Mouse (Mus musculus) ES-E14 (cell line): Measurements from ENCODE around the gene Igfals. TPM values are rescaled to one million over a fixed set of nuclear protein-coding genes. Genes with fewer than 3 reads are reported as not detected.

Experiments
- DNase-seq: peaks from one replicate; pipeline ENCODE4 v3.0.0-alpha.2; 2013; ENCODE audit warnings: low read depth, low spot score
- H3K27ac ChIP-seq: 2 replicates; pipeline ENCODE4 v1.5.1; 2012; ENCODE audit warnings: low read depth, mild to moderate bottlenecking, low read length, moderate library complexity, mixed read lengths; ENCODE audit not compliant: poor library complexity, insufficient read depth, severe bottlenecking
- H3K36me3 ChIP-seq: 2 replicates; pipeline ENCODE4 v1.6.1; 2012; ENCODE audit warnings: mild to moderate bottlenecking, low read length, moderate library complexity, mixed read lengths; ENCODE audit not compliant: control insufficient read depth, poor library complexity, insufficient read depth, severe bottlenecking
- H3K4me1 ChIP-seq, 2 experiments: fragments of 150-350 bp in 1 of 2; sonication (generic) in 1 of 2; 2 replicates each; pipeline ENCODE4 v1.6.1; 2012; ENCODE audit warnings: low read length in 2 of 2, mild to moderate bottlenecking in 1 of 2, mixed read lengths in 1 of 2; ENCODE audit not compliant: control insufficient read depth in 2 of 2, insufficient read depth in 2 of 2, poor library complexity in 1 of 2
- H3K4me3 ChIP-seq, 2 experiments: fragments of 150-350 bp in 1 of 2; sonication (generic) in 1 of 2; 2 replicates each; pipeline ENCODE4 v1.5.1; 2012; ENCODE audit warnings: low read length in 2 of 2, low read depth in 1 of 2, mild to moderate bottlenecking in 1 of 2, mixed read lengths in 1 of 2; ENCODE audit not compliant: insufficient read depth in 1 of 2, poor library complexity in 1 of 2, severe bottlenecking in 1 of 2
- H3K9ac ChIP-seq: 2 replicates; pipeline ENCODE4 v1.6.1; 2012; ENCODE audit warnings: low read depth, mild to moderate bottlenecking, low read length, mixed read lengths; ENCODE audit not compliant: poor library complexity, insufficient read depth, severe bottlenecking
- H3K9me3 ChIP-seq: fragments of 150-350 bp; sonication (generic); 2 replicates; pipeline ENCODE4 v1.6.1; 2012; ENCODE audit warnings: low read depth, mild to moderate bottlenecking, low read length; ENCODE audit not compliant: control insufficient read depth, insufficient read depth
- CHD2 ChIP-seq: IDR thresholded peaks from 2 replicates; pipeline ENCODE4 v1.6.1; 2014; ENCODE audit warnings: mild to moderate bottlenecking, low read depth, low read length, inconsistent platforms
- HCFC1 ChIP-seq: IDR thresholded peaks from 2 replicates; pipeline ENCODE4 v1.6.1; 2012; ENCODE audit warnings: low read length, inconsistent platforms, borderline replicate concordance; ENCODE audit not compliant: insufficient read depth
- MAFK ChIP-seq: IDR thresholded peaks from 2 replicates; pipeline ENCODE4 v1.6.1; 2014; ENCODE audit warnings: mild to moderate bottlenecking, low read depth, low read length, inconsistent platforms; ENCODE audit not compliant: insufficient read depth
- ZC3H11A ChIP-seq: IDR thresholded peaks from 2 replicates; pipeline ENCODE4 v1.6.1; 2012; ENCODE audit warnings: low read depth, mild to moderate bottlenecking, inconsistent platforms, low read length, borderline replicate concordance
- ZNF384 ChIP-seq: IDR thresholded peaks from 2 replicates; pipeline ENCODE4 v1.6.1; 2012; ENCODE audit warnings: low read depth, low read length, inconsistent platforms
- in situ Hi-C, 2 experiments: fragments of 600-800 bp; cut with MboI; formaldehyde crosslinking; loops; one replicate each; pipeline ENCODE4 v1.15.1; 2025; ENCODE audit warnings: low sequenced_read_pairs in 2 of 2, inconsistent platforms in 1 of 2; ENCODE audit not compliant: unreplicated experiment in 2 of 2
- total RNA-seq: library from RNA; depleted of rRNA; stranded (reverse); fragments of 300-350 nt; gene quantifications from 2 replicates; pipeline ENCODE4 v1.2.3, GENCODE M21; 2012; rRNA removed

Gene Igfals
- 2.5 and 5.8 TPM in 2 replicates for total RNA-seq

DNA sequence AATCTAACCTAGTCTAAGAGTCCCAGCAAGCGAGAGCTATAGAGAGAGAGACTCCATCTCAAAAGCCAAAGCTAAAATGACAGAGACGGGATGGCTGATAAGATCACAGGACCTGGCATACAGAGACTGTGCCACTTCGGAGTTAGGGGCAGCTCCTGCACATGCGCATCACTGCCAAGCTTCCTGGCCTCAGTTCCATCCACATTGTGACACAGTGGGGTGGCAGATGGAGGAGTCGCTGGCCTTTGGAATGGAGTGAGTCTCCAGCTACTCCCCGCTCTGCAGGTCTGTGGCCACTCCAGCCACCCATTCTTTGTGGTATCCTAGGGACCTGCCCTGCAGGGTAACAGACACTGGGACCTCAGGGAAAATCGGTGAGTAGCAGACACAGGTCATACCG, at the start of gene Igfals:
Gene Igfals (plus strand): TSS at position 222 of the 400 bp plus-strand sequence.
- H3K36me3 ChIP-seq, result peaks cover 8% of the 10 kb centered on the region; the same call in 1 of the 2 replicates
- no peak within 1 kb of the TSS for H3K27ac ChIP-seq
- H3K9me3 ChIP-seq, result no peaks in the 10 kb centered on the region
- no peak within 1 kb of the TSS for H3K9ac ChIP-seq
- in situ Hi-C loops, result no loop called here
- TF ChIP-seq ZNF384 (no peak), HCFC1 (no peak), CHD2 (no peak), ZC3H11A (no peak), MAFK (no peak)
- no peaks in the 10 kb centered on the region for H3K4me1 ChIP-seq
- DNase-seq, result no peak
- H3K4me3 ChIP-seq, result no peak within 1 kb of the TSS

DNA sequence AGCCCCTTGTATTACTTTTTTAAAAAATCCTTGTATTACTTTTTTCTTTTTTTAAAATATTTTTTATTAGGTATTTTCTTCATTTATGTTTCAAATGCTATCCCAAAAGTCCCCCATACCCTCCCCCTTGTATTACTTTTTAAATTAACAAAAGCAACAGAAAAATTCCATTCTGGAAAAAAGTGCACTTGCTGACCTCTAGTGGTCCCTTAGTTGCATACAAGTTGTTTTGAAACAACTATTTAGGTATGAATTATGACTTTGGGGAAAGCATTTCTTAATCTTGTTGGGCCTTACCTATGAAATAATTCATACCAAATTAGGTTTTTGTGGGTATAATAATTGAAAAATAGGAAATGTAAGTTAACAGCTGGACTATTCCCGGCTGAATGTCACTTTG, 48.3 kb upstream of the Igfals start:
- in situ Hi-C loops, result no loop called here
- Histone ChIP-seq H3K36me3 (no peaks in the 10 kb centered on the region), H3K4me3 (no peak overlapping the region), H3K9me3 (no peaks in the 10 kb centered on the region), H3K27ac (no peak overlapping the region), H3K9ac (no peak overlapping the region), H3K4me1 (no peaks in the 10 kb centered on the region)
- no peak for DNase-seq
- TF ChIP-seq ZC3H11A (no peak), CHD2 (no peak), HCFC1 (no peak), MAFK (no peak), ZNF384 (no peak)

DNA sequence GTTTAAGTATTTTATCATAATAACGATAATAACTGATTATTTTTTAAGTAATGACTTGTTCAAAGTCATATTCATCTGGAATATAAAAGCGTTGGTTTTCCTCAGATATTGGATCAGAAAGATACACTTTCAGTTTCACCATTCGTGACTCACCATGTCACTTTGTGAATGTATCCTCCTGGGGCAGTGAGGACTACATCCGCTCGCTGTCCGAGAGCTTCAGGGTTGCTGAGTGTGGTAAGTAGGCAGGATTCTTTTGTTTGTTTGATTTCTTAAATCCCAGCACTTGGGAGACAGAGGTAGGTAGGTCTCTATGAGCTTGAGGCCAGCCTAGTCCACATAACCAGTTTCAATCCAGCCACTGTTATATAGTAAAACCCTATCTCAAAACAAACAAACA, 47.6 kb upstream of the Igfals start:
- H3K9ac ChIP-seq, result no peak overlapping the region
- no peaks in the 10 kb centered on the region for H3K4me1 ChIP-seq
- no peak overlapping the region for H3K27ac ChIP-seq
- no peak overlapping the region for H3K4me3 ChIP-seq
- no peak for DNase-seq
- no peaks in the 10 kb centered on the region for H3K36me3 ChIP-seq
- TF ChIP-seq ZC3H11A (no peak), MAFK (no peak), CHD2 (no peak), ZNF384 (no peak), HCFC1 (no peak)
- in situ Hi-C loops, result no loop called here
- H3K9me3 ChIP-seq, result no peaks in the 10 kb centered on the region

DNA sequence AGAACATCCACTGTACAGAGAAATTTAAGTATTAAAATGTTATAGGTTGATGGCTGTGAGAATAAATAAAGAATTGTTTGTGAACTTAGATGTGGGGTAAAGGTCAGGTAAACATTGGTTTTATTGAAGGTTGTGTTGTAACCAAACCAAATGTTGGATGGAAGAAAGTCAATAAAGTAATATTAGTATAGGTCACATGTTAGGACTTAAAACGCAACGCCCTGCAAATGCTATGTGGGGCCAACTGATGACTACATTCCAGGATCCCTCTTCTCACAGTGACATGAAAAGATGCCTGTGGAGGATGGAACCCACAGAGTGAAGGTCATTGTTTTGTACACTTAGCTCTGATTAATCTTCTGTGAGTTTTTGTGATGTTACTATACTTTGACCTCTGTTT, 46.3 kb upstream of the Igfals start:
- in situ Hi-C loops, result no loop called here
- TF ChIP-seq ZC3H11A, result no peak
- no peak for TF ChIP-seq ZNF384
- TF ChIP-seq HCFC1, result no peak
- no peak for TF ChIP-seq CHD2
- TF ChIP-seq MAFK, result no peak
- DNase-seq, result no peak
- Histone ChIP-seq H3K9me3 (no peaks in the 10 kb centered on the region), H3K36me3 (no peaks in the 10 kb centered on the region), H3K4me3 (no peak overlapping the region), H3K9ac (no peak overlapping the region), H3K27ac (no peak overlapping the region), H3K4me1 (no peaks in the 10 kb centered on the region)
